Comparison of ENCODE assay signal across 9 mouse cellular contexts in genomic region chr5:3648206-3648848, GRCm38 (mm10). TPM values are rescaled to one million over a fixed set of nuclear protein-coding genes. Genes with fewer than 3 reads are reported as not detected.
DNase-seq lines count a peak whose midpoint lies in the region; ATAC-seq and TF ChIP-seq lines count a peak whose summit lies in the region.
"Had no signal": no experiment of that assay in that cellular context is flagged by ENCODE, and none has a peak within 500 bp of the region (broad histone marks: within the 10 kb centered on the region; RNA-seq: fewer than 3 reads in every experiment).

No protein-coding gene starts in this region.

- peak overlapping the region; percentile 96 for H3K27ac ChIP-seq in forebrain, embryonic 10.5 days
- H3K27ac ChIP-seq in intestine, postnatal 0 days (ENCODE audit: low read depth, low read length) = no peak overlapping the region

- H3K27me3 ChIP-seq in forebrain, embryonic 10.5 days (ENCODE audit: poor library complexity, severe bottlenecking) = no peaks in the 10 kb centered on the region
- no peaks in the 10 kb centered on the region for H3K27me3 ChIP-seq in intestine, postnatal 0 days (replicated peaks; ENCODE audit: control insufficient read depth, insufficient read depth, low read length)
- H3K27me3 ChIP-seq: Patski had no signal

- ATAC-seq in intestine, postnatal 0 days = peak; percentile 9; the same call in 1 of the 2 replicates

- H3K9me3 ChIP-seq in forebrain, embryonic 10.5 days = 0 out of 2 replicates have a peak, but pooled peaks cover 2% of the 10 kb centered on the region
- no peaks in the 10 kb centered on the region for H3K9me3 ChIP-seq in intestine, postnatal 0 days (ENCODE audit: control insufficient read depth)

- 59% methylated on average over 4 of the region's 4 CpGs for WGBS in forebrain, embryonic 10.5 days
- 38% methylated on average over 4 of the region's 4 CpGs for WGBS in intestine, postnatal 0 days

- H3K4me2 ChIP-seq in intestine, postnatal 0 days (replicated peaks; ENCODE audit: low read depth) = peak overlapping the region; percentile 30; the same call in 1 of the 2 replicates

- DNase-seq in kidney, adult 18-20 months = peak; percentile 12
- DNase-seq in kidney, adult 11 months = no peak
- DNase-seq in forebrain, embryonic 10.5 days (ENCODE audit: extremely low spot score, low spot score) = no peak
- DNase-seq in naive thymus-derived CD4-positive, alpha-beta T cell, adult 2 months (ENCODE audit: low read depth) = peak; percentile 39
- DNase-seq in layer of hippocampus, postnatal 36 days = no peak
- DNase-seq in thymus, postnatal 10 days (ENCODE audit: low spot score in 2 of 2) = no peak
- DNase-seq in right cerebral cortex, adult 18-20 months = no peak

- no peak overlapping the region for H3K9ac ChIP-seq in intestine, postnatal 0 days (ENCODE audit: low read depth, low read length)

- H3K4me1 ChIP-seq in forebrain, embryonic 10.5 days = peaks cover 13% of the 10 kb centered on the region
- 0 out of 2 replicates have a peak, but pooled peaks cover 3% of the 10 kb centered on the region for H3K4me1 ChIP-seq in intestine, postnatal 0 days (replicated peaks; ENCODE audit: control insufficient read depth, insufficient read depth, low read length)

- no peak for TF ChIP-seq CTCF in intestine, postnatal 0 days (IDR thresholded peaks at IDR 0.05; ENCODE audit: low read depth)

- peak overlapping the region; percentile 96 for H3K4me3 ChIP-seq in forebrain, embryonic 10.5 days
- H3K4me3 ChIP-seq in intestine, postnatal 0 days (ENCODE audit: low read depth, low read length) = peak overlapping the region; percentile 97; the same call in 1 of the 2 replicates

- H3K36me3 ChIP-seq in forebrain, embryonic 10.5 days (replicated peaks) = peaks cover 23% of the 10 kb centered on the region
- H3K36me3 ChIP-seq in intestine, postnatal 0 days (ENCODE audit: control insufficient read depth, insufficient read depth) = peaks cover 12% of the 10 kb centered on the region

RNA-seq across cellular contexts. Expression of gene Tmbim7, which starts 2.7 kb away (rescaled TPM):
- polyA plus RNA-seq in forebrain, embryonic 10.5 days (2016; fragmentation: Nextera tagmentation; extraction: Ambion mirVana) = not detected in 2 replicates
- not detected in 2 replicates for polyA plus RNA-seq in intestine, postnatal 0 days (2015; fragmentation: Nextera tagmentation; extraction: Ambion mirVana)
- total RNA-seq in layer of hippocampus, postnatal 36 days (2021) = not detected
- polyA plus RNA-seq: Patski had no signal

RNA-seq across cellular contexts. Expression of gene Gatad1, which starts 8.7 kb away (rescaled TPM):
- 70.6 and 77.4 TPM in 2 replicates for polyA plus RNA-seq in forebrain, embryonic 10.5 days (2016; fragmentation: Nextera tagmentation; extraction: Ambion mirVana)
- polyA plus RNA-seq in intestine, postnatal 0 days (2015; fragmentation: Nextera tagmentation; extraction: Ambion mirVana) = 41.2 and 41.8 TPM in 2 replicates
- 100 to 1,000 TPM; 101 TPM for total RNA-seq in layer of hippocampus, postnatal 36 days (2021)

RNA-seq across cellular contexts. Expression of gene Rbm48, which starts 51.9 kb away (rescaled TPM):
- polyA plus RNA-seq in forebrain, embryonic 10.5 days (2016; fragmentation: Nextera tagmentation; extraction: Ambion mirVana) = 14.3 and 15.7 TPM in 2 replicates
- 5.8 and 6.5 TPM in 2 replicates for polyA plus RNA-seq in intestine, postnatal 0 days (2015; fragmentation: Nextera tagmentation; extraction: Ambion mirVana)
- 10 to 100 TPM; 11.8 to 13.9 TPM for total RNA-seq in layer of hippocampus, postnatal 36 days (2021)

RNA-seq across cellular contexts. Expression of gene Pex1, which starts 52.5 kb away (rescaled TPM):
- polyA plus RNA-seq in forebrain, embryonic 10.5 days (2016; fragmentation: Nextera tagmentation; extraction: Ambion mirVana) = 15.9 and 16.3 TPM in 2 replicates
- 12.3 and 12.4 TPM in 2 replicates for polyA plus RNA-seq in intestine, postnatal 0 days (2015; fragmentation: Nextera tagmentation; extraction: Ambion mirVana)
- total RNA-seq in layer of hippocampus, postnatal 36 days (2021) = 10 to 100 TPM; 25.1 to 34.8 TPM

Comparison
In these comparisons a context has a peak if more than half of its experiments do, and no peak if none do; other contexts are left out.
1. DNase-seq: peak in kidney, adult 18-20 months (single experiment) and naive thymus-derived CD4-positive, alpha-beta T cell, adult 2 months (single experiment); none in kidney, adult 11 months (single experiment), forebrain, embryonic 10.5 days (single experiment), layer of hippocampus, postnatal 36 days (0 of 2), thymus, postnatal 10 days (0 of 2) and right cerebral cortex, adult 18-20 months (single experiment).